Mouse (Mus musculus) MEL (cell line): ENCODE measurements around the gene Gm20388.

Experiments used
- SIN3A ChIP-seq: IDR thresholded peaks from 2 replicates; pipeline ENCODE4 v1.6.1; 2012; ENCODE audit warnings: low read length, improper control_type of control experiment, inconsistent platforms
- TAL1 ChIP-seq: IDR thresholded peaks from 2 replicates; pipeline ENCODE4 v1.6.1; 2012; ENCODE audit warnings: mild to moderate bottlenecking, inconsistent platforms, low read length, moderate library complexity, mixed read lengths
- USF1 ChIP-seq: IDR thresholded peaks from 2 replicates; pipeline ENCODE4 v1.6.1; 2014; ENCODE audit warnings: low read depth, mild to moderate bottlenecking, inconsistent platforms, low read length, improper control_type of control experiment, moderate library complexity

GRCm38 (mm10) chr8:121122368-121122767 is 1211.7 kb downstream of the Gm20388 start:
- TF ChIP-seq SIN3A (no peak), TAL1 (no peak), USF1 (no peak)
